Mouse (Mus musculus) ovary, postnatal 10 days (tissue): Measurements from ENCODE around the gene Gm13276.
"Not testable (repeated sequence)": the region's sequence is repeated elsewhere in the genome, so short reads cannot be mapped to it uniquely, and the experiment has no call there.

Experiments used
- DNase-seq: peaks from one replicate; pipeline ENCODE4 v3.0.0; 2022; ENCODE audit warnings: low spot score

The Gm13276 gene

DNA sequence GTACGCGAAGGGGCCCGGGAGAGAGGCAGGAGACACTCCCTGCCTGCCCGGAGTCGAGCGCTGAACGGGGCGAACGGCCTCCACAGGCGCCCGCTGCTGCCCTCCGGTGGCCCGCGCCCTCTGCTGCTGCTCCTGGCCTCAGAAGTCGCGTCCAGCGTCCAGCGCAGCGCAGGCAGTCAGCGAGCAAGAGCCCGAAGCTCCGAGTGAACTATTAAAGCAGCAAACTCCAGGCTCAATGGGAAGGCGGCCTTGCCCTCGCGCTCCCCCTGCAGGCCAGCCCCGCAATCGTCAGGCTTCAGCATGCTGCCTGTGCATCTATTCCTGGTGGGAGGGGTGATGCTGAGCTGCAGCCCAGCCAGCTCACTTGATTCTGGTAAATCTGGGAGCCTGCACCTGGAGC lies at the start of gene Gm13276:
Gene Gm13276, plus strand, starts transcription at position 301 of the 400 bp plus-strand sequence.
- DNase-seq = not testable (repeated sequence)

DNA sequence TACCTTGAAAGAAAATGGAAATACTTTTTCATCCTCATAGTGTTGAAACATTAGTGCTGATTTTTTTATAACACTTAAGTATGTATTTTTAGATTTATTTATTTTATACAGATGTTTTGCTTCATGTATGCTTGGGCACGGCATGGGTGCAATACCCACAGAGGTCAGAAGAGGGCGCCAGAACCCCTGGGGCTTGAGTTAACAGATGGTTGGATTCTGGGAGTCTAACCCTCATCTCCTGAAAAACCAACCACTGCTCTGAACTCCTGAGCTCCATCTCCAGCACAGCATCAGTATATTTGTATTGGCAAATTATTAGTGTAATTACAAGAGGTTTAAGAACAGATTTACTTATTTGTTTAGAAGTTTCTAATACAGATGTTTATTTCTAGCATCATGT lies 47.0 kb upstream of the Gm13276 start:
- DNase-seq = peak; percentile 44

DNA sequence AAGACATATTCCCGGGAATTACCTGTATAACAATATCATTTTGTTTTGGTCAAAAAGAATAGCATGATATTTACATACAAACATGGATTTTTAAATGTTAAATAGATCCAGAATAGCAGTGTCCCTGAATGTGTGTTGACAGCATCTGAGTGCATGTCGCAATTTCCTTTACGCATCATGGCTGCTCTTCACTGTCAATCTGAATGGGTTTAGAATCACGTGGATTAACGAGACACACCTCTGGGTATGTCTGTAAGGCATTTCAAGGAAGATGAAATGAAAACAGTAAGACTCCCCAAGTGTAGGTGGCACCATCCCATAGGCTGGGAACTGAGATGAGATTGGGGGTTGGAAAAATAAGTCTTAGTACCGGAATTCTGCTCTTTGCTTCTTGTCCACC lies 46.5 kb upstream of the Gm13276 start:
- DNase-seq = no peak

DNA sequence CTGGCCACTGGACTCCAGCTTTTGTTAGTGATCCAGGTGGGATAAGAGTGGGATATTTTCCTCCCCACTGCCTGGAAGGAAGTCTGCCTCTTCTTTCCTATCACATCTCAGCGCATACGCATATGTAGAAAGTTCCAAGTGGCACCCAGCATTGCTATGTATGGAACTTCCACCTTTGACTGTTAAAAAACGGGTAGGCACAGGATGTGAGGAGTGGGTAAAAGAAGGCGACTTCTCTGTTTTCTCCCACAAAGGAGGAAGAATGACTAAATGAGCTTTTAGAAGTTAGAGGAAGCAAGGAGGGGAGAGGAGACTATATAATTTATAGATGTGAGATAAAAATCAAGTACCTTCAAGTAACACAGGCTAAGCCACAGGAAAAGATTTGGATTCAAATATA lies 44.1 kb upstream of the Gm13276 start:
- DNase-seq = no peak

DNA sequence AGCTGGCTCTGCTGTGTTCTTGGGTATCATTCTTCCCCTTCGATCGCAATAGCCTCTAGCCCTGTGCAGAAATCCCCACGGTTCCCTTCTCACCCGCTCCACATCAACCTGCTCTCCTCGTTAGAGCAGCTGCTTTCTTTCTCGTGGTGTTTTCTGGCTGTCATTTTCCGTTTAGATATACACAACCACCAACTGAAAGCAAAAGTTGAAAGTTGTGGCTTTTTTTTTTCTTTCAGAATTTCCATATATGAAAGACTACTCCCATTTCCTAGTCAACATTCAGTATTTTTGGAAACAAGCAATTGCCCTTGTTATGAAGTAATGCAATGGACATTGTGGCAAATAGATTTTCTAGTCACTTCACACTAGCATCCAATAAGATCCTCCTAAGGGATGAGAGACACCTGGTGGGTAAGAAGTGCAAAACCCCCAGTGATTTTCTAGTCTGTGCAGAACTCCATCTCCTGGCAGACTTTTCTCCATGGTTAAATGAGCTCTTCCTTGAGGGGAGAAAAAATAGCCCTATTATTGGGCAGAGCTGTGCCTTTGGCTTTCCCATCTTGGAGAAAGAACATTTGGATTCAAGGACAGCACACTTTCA lies 42.6 kb upstream of the Gm13276 start:
- DNase-seq = no peak

DNA sequence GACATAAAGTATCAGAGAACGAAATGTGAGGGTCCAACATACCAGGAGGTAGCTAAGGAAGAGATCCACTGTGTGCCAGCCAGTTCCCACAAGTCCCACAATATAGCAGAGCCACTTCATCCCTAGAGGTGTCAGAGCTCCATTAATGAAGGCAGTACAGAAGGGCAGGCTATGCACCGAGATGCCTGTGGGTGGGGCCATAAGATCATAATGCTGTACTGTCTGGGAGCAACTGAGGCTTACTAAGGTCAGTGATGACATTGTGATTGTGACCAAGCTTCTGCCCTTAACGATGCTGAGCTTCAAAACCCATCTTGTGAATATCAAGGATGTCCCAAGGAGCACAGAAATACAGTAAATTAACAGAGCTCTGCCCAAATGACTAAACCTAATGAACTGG lies 41.3 kb upstream of the Gm13276 start:
- no peak for DNase-seq

DNA sequence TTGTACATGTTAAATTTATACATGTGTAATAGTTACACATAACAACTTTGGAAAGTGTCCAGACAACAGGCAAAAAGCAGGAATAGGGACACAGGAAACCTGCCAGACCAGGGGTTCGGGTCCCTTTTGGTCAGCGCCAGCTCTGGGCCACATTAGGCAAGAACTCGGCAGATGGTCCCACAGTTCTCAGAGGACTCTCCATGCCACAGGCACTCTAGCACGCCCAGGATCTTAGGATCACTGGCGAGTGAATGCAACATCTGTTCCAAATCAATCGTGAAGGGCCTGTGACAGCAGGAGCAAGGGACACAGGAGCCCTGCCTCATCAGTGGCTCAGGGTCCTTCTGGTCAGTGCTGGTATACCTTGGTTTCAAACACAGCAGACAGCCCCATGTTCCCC lies 35.6 kb upstream of the Gm13276 start:
- DNase-seq = no peak

DNA sequence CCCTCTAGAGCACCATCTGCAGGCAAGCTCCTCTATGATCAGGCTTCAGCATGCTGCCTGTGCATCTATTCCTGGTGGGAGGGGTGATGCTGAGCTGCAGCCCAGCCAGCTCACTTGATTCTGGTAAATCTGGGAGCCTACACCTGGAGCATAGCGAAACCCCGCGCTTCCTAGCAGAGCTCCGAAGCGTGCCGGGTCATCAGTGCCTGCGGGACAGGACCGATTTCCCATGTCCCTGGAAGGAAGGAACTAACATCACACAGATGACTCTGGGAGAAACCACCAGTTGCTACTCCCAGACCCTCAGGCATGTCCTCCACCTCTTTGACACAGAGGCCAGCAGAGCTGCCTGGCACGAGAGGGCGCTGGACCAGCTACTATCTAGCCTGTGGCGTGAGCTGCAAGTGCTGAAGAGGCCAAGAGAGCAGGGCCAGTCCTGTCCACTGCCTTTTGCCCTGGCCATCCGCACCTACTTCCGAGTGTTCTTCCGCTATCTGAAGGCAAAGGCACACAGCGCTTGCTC lies 30.6 kb upstream of the Gm13276 start, which contains the start of gene Gm13271:
Gene Gm13271, plus strand, starts transcription at position 51 of the 523 bp plus-strand sequence.
- peak; percentile 90 for DNase-seq

DNA sequence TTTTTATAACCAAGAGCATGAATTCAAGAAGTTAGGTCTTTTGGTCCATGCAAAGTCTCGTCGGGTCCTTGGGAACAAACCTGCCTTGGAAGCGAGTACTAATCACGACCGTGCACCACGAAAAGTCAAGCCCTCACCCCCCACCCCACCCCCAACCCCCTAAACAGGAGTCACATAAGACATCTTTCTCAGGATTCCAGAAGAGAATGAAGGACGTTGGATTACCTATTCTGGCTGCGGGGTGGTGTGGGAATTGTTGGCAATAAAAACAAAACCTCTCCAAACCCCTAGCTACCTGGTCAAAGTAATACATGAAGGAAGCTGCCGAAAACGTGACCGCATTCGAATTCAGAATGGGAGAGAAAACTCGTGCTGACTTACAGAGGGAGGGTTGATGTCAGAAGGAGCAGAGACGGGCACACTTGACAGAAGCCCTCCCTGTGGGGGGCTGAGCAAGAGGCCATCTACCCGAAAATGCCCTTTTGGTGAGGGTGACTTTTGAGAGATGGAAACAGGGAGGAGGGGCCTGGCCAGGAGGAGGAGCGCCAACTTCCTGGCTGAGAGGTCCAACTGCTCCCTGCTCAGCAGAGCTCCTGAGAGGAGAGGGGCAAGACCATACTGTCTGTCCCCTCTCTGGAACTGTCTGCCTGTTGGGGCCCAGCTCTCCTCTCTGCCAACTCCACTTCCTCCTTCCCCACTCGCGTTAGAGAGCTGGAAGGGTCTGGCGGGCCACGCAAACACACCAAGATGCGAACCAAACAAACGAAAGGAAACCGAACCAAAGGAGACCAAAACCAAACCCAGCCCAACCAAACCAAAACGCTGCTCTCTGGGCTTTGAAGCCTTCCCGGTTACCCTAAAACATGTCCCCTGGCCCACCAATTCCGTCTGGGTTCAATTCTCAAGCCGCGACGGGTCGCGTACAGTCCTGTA lies 28.7 kb upstream of the Gm13276 start:
- peak; percentile 18 for DNase-seq

DNA sequence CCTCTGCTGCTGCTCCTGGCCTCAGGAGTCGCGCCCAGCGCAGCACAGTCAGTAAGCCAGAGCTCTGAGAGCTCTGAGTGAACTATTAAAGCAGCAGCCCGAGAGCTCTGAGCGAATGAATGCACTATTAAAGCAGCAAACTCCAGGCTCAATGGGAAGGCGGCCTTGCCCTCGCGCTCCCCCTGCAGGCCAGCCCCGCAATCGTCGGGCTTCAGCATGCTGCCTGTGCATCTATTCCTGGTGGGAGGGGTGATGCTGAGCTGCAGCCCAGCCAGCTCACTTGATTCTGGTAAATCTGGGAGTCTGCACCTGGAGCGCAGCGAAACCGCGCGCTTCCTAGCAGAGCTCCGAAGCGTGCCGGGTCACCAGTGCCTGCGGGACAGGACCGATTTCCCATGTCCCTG lies 27.9 kb upstream of the Gm13276 start:
- DNase-seq = peak; percentile 99

DNA sequence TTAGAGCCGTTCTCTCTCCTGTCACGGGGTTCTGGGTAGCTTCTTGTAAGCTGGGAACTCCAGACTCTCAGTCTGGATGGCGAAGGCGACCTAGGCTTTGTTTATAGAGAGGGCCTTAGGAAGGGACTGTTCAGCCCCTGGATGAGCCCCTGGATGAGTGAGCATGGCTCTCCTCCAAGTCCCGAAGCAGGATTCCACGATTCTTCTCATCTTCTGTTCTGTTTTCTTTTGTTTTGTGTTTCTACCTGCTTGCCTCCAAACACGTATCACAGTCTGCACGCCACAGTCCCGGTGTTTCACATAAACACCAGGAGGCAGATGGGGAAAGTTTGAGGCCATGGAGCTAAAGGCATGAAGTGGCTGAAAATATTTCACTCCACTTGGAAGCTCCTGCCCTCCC lies 26.8 kb upstream of the Gm13276 start:
- not testable (repeated sequence) for DNase-seq

DNA sequence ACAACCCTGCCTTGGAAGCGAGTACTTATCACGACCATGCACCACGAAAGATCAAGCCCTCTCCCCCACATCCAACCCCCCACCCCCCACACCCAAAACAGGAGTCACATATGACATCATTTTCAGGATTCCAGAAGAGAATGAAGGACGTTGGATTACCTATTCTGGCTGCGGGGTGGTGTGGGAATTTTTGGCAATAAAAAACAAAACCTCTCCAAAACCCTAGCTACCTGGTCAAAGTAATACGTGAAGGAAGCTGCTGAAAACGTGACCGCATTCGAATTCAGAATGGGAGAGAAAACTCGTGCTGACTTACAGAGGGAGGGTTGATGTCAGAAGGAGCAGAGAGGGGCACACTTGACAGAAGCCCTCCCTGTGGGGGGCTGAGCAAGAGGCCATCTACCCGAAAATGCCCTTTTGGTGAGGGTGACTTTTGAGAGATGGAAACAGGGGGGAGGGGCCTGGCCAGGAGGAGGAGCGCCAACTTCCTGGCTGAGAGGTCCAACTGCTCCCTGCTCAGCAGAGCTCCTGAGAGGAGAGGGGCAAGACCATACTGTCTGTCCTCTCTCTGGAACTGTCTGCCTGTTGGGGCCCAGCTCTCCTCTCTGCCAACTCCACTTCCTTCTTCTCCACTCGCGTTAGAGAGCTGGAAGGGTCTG lies 25.8 kb upstream of the Gm13276 start, which contains the start of gene Gm13283:
Gene Gm13283, plus strand, starts transcription at position 510 of the 659 bp plus-strand sequence.
- DNase-seq = peak; percentile 47

DNA sequence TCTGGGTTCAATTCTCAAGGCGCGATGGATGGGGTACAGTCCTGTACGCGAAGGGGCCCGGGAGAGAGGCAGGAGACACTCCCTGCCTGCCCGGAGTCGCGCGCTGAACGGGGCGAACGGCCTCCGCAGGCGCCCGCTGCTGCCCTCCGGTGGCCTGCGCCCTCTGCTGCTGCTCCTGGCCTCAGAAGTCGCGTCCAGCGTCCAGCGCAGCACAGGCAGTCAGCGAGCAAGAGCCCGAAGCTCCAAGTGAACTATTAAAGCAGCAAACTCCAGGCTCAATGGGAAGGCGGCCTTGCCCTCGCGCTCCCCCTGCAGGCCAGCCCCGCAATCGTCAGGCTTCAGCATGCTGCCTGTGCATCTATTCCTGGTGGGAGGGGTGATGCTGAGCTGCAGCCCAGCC lies 25.1 kb upstream of the Gm13276 start:
- DNase-seq = peak; percentile 24

DNA sequence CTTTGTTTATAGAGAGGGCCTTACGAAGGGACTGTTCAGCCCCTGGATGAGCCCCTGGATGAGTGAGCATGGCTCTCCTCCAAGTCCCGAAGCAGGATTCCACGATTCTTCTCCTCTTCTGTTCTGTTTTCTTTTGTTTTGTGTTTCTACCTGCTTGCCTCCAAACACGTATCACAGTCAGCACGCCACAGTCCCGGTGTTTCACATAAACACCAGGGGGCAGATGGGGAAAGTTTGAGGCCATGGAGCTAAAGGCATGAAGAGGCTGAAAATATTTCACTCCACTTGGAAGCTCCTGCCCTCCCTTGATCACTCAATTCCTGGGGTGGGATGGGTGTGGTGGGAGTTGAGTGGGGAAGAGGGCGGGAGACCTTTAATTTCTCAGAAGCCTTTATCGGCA lies 23.7 kb upstream of the Gm13276 start:
- DNase-seq = peak; percentile 88

DNA sequence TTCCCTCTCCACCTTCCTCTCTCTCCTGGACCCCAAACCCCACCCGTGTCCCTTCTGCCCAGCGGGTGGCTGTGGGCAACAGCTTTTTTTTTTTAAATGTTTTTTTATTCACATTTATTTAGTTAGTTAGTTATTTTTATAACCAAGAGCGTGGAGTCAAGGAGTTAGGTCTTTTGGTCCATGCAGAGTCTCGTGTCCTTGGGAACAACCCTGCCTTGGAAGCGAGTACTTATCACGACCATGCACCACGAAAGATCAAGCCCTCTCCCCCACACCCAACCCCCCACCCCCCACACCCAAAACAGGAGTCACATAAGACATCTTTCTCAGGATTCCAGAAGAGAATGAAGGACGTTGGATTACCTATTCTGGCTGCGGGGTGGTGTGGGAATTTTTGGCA lies 23.2 kb upstream of the Gm13276 start:
- not testable (repeated sequence) for DNase-seq

DNA sequence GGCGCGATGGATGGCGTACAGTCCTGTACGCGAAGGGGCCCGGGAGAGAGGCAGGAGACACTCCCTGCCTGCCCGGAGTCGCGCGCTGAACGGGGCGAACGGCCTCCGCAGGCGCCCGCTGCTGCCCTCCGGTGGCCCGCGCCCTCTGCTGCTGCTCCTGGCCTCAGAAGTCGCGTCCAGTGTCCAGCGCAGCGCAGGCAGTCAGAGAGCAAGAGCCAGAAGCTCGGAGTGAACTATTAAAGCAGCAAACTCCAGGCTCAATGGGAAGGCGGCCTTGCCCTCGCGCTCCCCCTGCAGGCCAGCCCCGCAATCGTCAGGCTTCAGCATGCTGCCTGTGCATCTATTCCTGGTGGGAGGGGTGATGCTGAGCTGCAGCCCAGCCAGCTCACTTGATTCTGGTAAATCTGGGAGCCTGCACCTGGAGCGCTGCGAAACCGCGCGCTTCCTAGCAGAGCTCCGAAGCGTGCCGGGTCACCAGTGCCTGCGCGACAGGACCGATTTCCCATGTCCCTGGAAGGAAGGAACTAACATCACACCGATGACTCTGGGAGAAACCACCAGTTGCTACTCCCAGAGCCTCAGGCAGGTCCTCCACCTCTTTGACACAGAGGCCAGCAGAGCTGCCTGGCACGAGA lies 22.0 kb upstream of the Gm13276 start:
- peak; percentile 8 for DNase-seq

DNA sequence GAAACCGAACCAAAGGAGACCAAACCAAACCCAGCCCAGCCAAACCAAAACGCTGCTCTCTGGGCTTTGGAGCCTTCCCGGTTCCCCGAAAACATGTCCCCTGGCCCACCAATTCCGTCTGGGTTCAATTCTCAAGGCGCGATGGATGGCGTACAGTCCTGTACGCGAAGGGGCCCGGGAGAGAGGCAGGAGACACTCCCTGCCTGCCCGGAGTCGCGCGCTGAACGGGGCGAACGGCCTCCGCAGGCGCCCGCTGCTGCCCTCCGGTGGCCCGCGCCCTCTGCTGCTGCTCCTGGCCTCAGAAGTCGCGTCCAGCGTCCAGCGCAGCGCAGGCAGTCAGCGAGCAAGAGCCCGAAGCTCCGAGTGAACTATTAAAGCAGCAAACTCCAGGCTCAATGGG lies 12.0 kb upstream of the Gm13276 start, which contains the start of gene Gm13290:
Gene Gm13290, plus strand, starts transcription at position 301 of the 400 bp plus-strand sequence.
- DNase-seq = not testable (repeated sequence)

DNA sequence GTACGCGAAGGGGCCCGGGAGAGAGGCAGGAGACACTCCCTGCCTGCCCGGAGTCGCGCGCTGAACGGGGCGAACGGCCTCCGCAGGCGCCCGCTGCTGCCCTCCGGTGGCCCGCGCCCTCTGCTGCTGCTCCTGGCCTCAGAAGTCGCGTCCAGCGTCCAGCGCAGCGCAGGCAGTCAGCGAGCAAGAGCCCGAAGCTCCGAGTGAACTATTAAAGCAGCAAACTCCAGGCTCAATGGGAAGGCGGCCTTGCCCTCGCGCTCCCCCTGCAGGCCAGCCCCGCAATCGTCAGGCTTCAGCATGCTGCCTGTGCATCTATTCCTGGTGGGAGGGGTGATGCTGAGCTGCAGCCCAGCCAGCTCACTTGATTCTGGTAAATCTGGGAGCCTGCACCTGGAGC lies 8.9 kb upstream of the Gm13276 start, which contains the start of gene Gm13289:
Gene Gm13289, plus strand, starts transcription at position 301 of the 400 bp plus-strand sequence.
- not testable (repeated sequence) for DNase-seq

DNA sequence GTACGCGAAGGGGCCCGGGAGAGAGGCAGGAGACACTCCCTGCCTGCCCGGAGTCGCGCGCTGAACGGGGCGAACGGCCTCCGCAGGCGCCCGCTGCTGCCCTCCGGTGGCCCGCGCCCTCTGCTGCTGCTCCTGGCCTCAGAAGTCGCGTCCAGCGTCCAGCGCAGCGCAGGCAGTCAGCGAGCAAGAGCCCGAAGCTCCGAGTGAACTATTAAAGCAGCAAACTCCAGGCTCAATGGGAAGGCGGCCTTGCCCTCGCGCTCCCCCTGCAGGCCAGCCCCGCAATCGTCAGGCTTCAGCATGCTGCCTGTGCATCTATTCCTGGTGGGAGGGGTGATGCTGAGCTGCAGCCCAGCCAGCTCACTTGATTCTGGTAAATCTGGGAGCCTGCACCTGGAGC lies 6.0 kb upstream of the Gm13276 start, which contains the start of gene Gm13272:
Gene Gm13272, plus strand, starts transcription at position 301 of the 400 bp plus-strand sequence.
- not testable (repeated sequence) for DNase-seq

DNA sequence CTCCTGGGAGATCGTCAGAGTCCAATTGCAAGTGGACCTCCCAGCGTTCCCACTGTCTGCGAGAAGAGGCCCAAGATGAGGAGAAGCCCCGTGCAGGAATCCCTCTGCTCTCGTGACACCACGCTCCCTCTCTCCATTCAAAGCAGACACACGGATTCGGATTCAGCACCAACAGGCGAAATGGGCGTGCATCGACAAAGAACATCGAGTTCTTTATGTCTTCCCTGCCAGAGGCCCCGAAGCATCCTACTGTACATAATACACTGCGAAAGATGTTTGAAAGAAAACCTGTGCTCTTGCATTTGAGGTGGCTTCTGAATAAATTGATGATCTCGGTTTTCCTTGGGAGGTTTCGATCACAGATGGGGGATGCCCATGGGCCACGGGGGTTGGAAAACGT lies 5.2 kb upstream of the Gm13276 start:
- not testable (repeated sequence) for DNase-seq

DNA sequence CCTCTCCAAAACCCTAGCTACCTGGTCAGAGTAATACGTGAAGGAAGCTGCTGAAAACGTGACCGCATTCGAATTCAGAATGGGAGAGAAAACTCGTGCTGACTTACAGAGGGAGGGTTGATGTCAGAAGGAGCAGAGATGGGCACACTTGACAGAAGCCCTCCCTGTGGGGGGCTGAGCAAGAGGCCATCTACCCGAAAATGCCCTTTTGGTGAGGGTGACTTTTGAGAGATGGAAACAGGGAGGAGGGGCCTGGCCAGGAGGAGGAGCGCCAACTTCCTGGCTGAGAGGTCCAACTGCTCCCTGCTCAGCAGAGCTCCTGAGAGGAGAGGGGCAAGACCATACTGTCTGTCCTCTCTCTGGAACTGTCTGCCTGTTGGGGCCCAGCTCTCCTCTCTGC lies 3.7 kb upstream of the Gm13276 start, which contains the start of gene Ifnz:
Gene Ifnz, plus strand, starts transcription at position 301 of the 400 bp plus-strand sequence.
- DNase-seq = not testable (repeated sequence)
